Mouse (Mus musculus) liver, embryonic 14.5 days (tissue): ENCODE results near the gene Dbndd1. TPM values are rescaled to one million over a fixed set of nuclear protein-coding genes. Genes with fewer than 3 reads are reported as not detected.

Experiments
- ATAC-seq: fragments of 200-750 bp; cut with Nextera tagmentation; 2 replicates; pipeline ENCODE4 v1.8.0; 2017; ENCODE audit warnings: moderate number of reproducible peaks, mild to moderate bottlenecking, moderate library complexity; ENCODE audit not compliant: insufficient read depth
- DNase-seq, 3 experiments: peaks; one replicate each; pipeline ENCODE4 v3.0.0-alpha.2; 2012 to 2013; ENCODE audit warnings: low read depth in 3 of 3, low spot score in 3 of 3
- H3K27ac ChIP-seq: fragments of 300-500 bp; sonication (generic); 2 replicates; pipeline ENCODE4 v1.5.1; 2014; ENCODE audit warnings: moderate library complexity, mild to moderate bottlenecking, control low read depth, inconsistent platforms
- H3K27me3 ChIP-seq: fragments of 300-500 bp; sonication (generic); 2 replicates; pipeline ENCODE4 v1.6.1; 2014; ENCODE audit warnings: mild to moderate bottlenecking, low read length, moderate library complexity; ENCODE audit not compliant: control insufficient read depth, insufficient read depth
- H3K36me3 ChIP-seq: fragments of 300-500 bp; sonication (generic); replicated peaks from 2 replicates; pipeline ENCODE4 v1.6.1; 2014; ENCODE audit warnings: low read depth; ENCODE audit not compliant: control insufficient read depth, insufficient read depth
- H3K4me1 ChIP-seq, 2 experiments: fragments of 200-500 bp in 1 of 2; fragments of 300-500 bp in 1 of 2; sonication (generic) in 1 of 2; replicated peaks; 2 replicates each; pipeline ENCODE4 v1.6.1; 2012 to 2014; ENCODE audit warnings: antibody characterized with exemption in 1 of 2, inconsistent platforms in 1 of 2, low read length in 1 of 2; ENCODE audit not compliant: control insufficient read depth in 2 of 2, insufficient read depth in 2 of 2
- H3K4me2 ChIP-seq: fragments of 300-500 bp; sonication (generic); 2 replicates; pipeline ENCODE4 v1.6.1; 2014; ENCODE audit warnings: low read depth, mild to moderate bottlenecking, control low read depth, moderate library complexity
- H3K4me3 ChIP-seq, 2 experiments: fragments of 200-500 bp in 1 of 2; fragments of 300-500 bp in 1 of 2; sonication (generic) in 1 of 2; 2 replicates each; pipeline ENCODE4 v1.5.1; 2012 to 2014; ENCODE audit warnings: low read depth in 2 of 2, low read length in 2 of 2, mild to moderate bottlenecking in 2 of 2, control low read depth in 1 of 2, inconsistent platforms in 1 of 2, moderate library complexity in 1 of 2; ENCODE audit not compliant: insufficient read depth in 1 of 2
- H3K9ac ChIP-seq: fragments of 300-500 bp; sonication (generic); replicated peaks from 2 replicates; pipeline ENCODE4 v1.6.1; 2014; ENCODE audit warnings: mild to moderate bottlenecking, control low read depth, moderate library complexity
- H3K9me3 ChIP-seq: fragments of 300-500 bp; sonication (generic); 2 replicates; pipeline ENCODE4 v1.6.1; 2016; ENCODE audit warnings: low read length, mixed read lengths; ENCODE audit not compliant: control insufficient read depth
- CTCF ChIP-seq: IDR thresholded peaks from 2 replicates; pipeline ENCODE4 v1.5.1; 2016; ENCODE audit warnings: antibody characterized with exemption, low read depth, control low read depth
- EP300 ChIP-seq: IDR thresholded peaks from 2 replicates; pipeline ENCODE4 v1.6.1; 2016; ENCODE audit warnings: antibody characterized with exemption, low read depth
- WGBS: fragments of 180-500 bp; shearing (Covaris S2); extraction: QIAGEN DNeasy Blood & Tissue Kit; methylation state at CpG from one replicate; pipeline ENCODE4 v1.1.7; 2014; ENCODE audit not compliant: insufficient replicate concordance; 5-methylcytosine and 5-hydroxymethylcytosine counted together
- polyA plus RNA-seq, 2 experiments: library from polyadenylated mRNA; depleted of rRNA in 1 of 2; stranded (reverse) in 1 of 2; unstranded in 1 of 2; fragments of >200 nt; fragmentation: Nextera tagmentation in 1 of 2; extraction: Ambion mirVana in 1 of 2; gene quantifications; 2 replicates each; pipeline versions ENCODE4 v1.2.1 to v1.2.3; 2012 to 2014

The Dbndd1 gene
- polyA plus RNA-seq, 2 experiments = 0.03 TPM; not detected in 1

- Histone ChIP-seq H3K9ac (no peak overlapping the region), H3K27ac (no peak overlapping the region), H3K4me1 (0 out of 4 replicates have a peak, but pooled peaks cover 0 to 2% of the 10 kb centered on the region in 2 experiments), H3K27me3 (no peaks in the 10 kb centered on the region), H3K4me2 (no peak overlapping the region), H3K9me3 (no peaks in the 10 kb centered on the region), H3K4me3 (no peak overlapping the region), H3K36me3 (no peaks in the 10 kb centered on the region)
- 45% methylated on average over 3 of the region's 3 CpGs for WGBS
- no peak for DNase-seq
- no peak for TF ChIP-seq EP300
- no peak for TF ChIP-seq CTCF
- no peak for ATAC-seq
Measured at GRCm38 (mm10) chr8:123467476-123467875, 47.8 kb downstream of the Dbndd1 start.

- ATAC-seq = no peak
- H3K27ac ChIP-seq = no peak overlapping the region
- H3K4me1 ChIP-seq = 0 out of 4 replicates have a peak, but pooled peaks cover 0 to 3% of the 10 kb centered on the region in 2 experiments
- no peak overlapping the region for H3K9ac ChIP-seq
- H3K9me3 ChIP-seq = no peaks in the 10 kb centered on the region
- H3K4me3 ChIP-seq = no peak overlapping the region
- TF ChIP-seq CTCF (no peak), EP300 (no peak)
- no peak for DNase-seq
- H3K4me2 ChIP-seq = no peak overlapping the region
- WGBS = 77% methylated on average over 4 of the region's 4 CpGs
- no peaks in the 10 kb centered on the region for H3K36me3 ChIP-seq
- no peaks in the 10 kb centered on the region for H3K27me3 ChIP-seq
Measured at GRCm38 (mm10) chr8:123463651-123464050, 51.6 kb downstream of the Dbndd1 start.

Other genes with a start within 250 kb of the Dbndd1 start
- gene Fanca, start 196.9 kb downstream of the Dbndd1 start, polyA plus RNA-seq (2012; rRNA removed) = 22.8 and 24.6 TPM in 2 replicates
- 17.3 and 19.4 TPM in 2 replicates for gene Fanca, start 196.9 kb downstream of the Dbndd1 start, polyA plus RNA-seq (2014; fragmentation: Nextera tagmentation; extraction: Ambion mirVana)
- 3.0 TPM in 2 replicates for gene Spire2, start 182.8 kb downstream of the Dbndd1 start, polyA plus RNA-seq (2012; rRNA removed)
- gene Spire2, start 182.8 kb downstream of the Dbndd1 start, polyA plus RNA-seq (2014; fragmentation: Nextera tagmentation; extraction: Ambion mirVana) = 2.2 and 2.9 TPM in 2 replicates
- 37.8 and 45.6 TPM in 2 replicates for gene Tcf25, start 141.7 kb downstream of the Dbndd1 start, polyA plus RNA-seq (2012; rRNA removed)
- gene Tcf25, start 141.7 kb downstream of the Dbndd1 start, polyA plus RNA-seq (2014; fragmentation: Nextera tagmentation; extraction: Ambion mirVana) = 44.0 and 53.1 TPM in 2 replicates
- gene Mc1r, start 108.4 kb downstream of the Dbndd1 start, polyA plus RNA-seq (2012; rRNA removed) = 0.03 TPM in 2 replicates
- gene Mc1r, start 108.4 kb downstream of the Dbndd1 start, polyA plus RNA-seq (2014; fragmentation: Nextera tagmentation; extraction: Ambion mirVana) = not detected in 2 replicates
- 0.70 and 3.8 TPM in 2 replicates for gene Tubb3, start 104.0 kb downstream of the Dbndd1 start, polyA plus RNA-seq (2012; rRNA removed)
- 0.29 and 0.42 TPM in 2 replicates for gene Tubb3, start 104.0 kb downstream of the Dbndd1 start, polyA plus RNA-seq (2014; fragmentation: Nextera tagmentation; extraction: Ambion mirVana)
- 7.1 and 8.0 TPM in 2 replicates for gene Def8, start 91.9 kb downstream of the Dbndd1 start, polyA plus RNA-seq (2012; rRNA removed)
- gene Def8, start 91.9 kb downstream of the Dbndd1 start, polyA plus RNA-seq (2014; fragmentation: Nextera tagmentation; extraction: Ambion mirVana) = 10.5 and 12.6 TPM in 2 replicates
- gene Afg3l1, start 37.6 kb downstream of the Dbndd1 start, polyA plus RNA-seq (2012; rRNA removed) = 11.0 and 12.6 TPM in 2 replicates
- 13.4 and 13.5 TPM in 2 replicates for gene Afg3l1, start 37.6 kb downstream of the Dbndd1 start, polyA plus RNA-seq (2014; fragmentation: Nextera tagmentation; extraction: Ambion mirVana)
- 1.8 and 3.4 TPM in 2 replicates for gene Gas8, start 3.4 kb upstream of the Dbndd1 start, polyA plus RNA-seq (2012; rRNA removed)
- gene Gas8, start 3.4 kb upstream of the Dbndd1 start, polyA plus RNA-seq (2014; fragmentation: Nextera tagmentation; extraction: Ambion mirVana) = 2.3 and 3.5 TPM in 2 replicates
- gene Rhou, start 138.5 kb upstream of the Dbndd1 start, polyA plus RNA-seq (2012; rRNA removed) = 1.6 and 2.7 TPM in 2 replicates
- gene Rhou, start 138.5 kb upstream of the Dbndd1 start, polyA plus RNA-seq (2014; fragmentation: Nextera tagmentation; extraction: Ambion mirVana) = 0.96 and 1.2 TPM in 2 replicates